Mouse (Mus musculus): ENCODE measurements around the gene Rtn4r. TPM values are rescaled to one million over a fixed set of nuclear protein-coding genes. Genes with fewer than 3 reads are reported as not detected.
A peak's percentile ranks its signal among the peaks of the same experiment; 100 is the strongest.

The Rtn4r gene
- 7.6 and 7.9 TPM in 2 replicates for polyA plus RNA-seq (2016; fragmentation: Nextera tagmentation; extraction: Ambion mirVana)

DNA sequence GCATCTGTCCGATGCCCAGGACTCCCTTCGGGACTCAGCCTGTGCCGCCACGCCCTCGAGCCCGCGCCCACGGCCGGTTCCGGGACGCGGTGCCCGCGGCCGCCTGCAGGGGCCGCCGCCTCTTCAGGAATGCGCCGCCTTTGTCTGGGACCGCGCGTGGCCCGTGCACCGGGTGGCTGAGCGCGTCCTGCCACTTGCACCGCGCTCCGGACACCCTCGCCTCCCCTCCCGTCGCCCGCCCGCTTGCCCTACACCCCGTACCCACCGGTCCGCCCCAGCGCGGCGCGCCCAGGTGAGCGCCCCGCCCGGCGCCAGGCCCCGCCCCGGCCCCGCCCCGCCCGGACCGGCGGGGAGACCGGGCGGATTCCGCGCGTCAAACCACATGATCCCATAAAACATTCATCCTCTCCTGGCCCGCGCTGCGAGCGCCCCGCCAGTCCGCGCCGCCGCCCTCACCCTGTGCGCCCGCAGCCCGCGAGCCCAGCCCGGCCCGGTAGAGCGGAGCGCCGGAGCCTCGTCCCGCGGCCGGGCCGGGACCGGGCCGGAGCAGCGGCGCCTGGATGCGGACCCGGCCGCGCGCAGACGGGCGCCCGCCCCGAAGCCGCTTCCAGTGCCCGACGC lies at the start of gene Rtn4r:
Rtn4r (plus strand) TSS at position 402 of the 621 bp plus-strand sequence.
- Histone ChIP-seq H3K36me3 (no peaks in the 10 kb centered on the region), H3K27ac (replicated peaks) (peak within 1 kb of the TSS; percentile 69), H3K9me3 (no peaks in the 10 kb centered on the region), H3K27me3 (peaks cover 73% of the 10 kb centered on the region), H3K4me1 (peaks cover 21% of the 10 kb centered on the region), H3K9ac (replicated peaks) (peak within 1 kb of the TSS; percentile 81), H3K4me2 (replicated peaks) (peak within 1 kb of the TSS; percentile 98), H3K4me3 (peak within 1 kb of the TSS; percentile 77)
- WGBS = under 1% methylated on average over 90 of the region's 96 CpGs
- ATAC-seq (ENCODE audit: low FRiP score, low read depth) = peak; percentile 80

DNA sequence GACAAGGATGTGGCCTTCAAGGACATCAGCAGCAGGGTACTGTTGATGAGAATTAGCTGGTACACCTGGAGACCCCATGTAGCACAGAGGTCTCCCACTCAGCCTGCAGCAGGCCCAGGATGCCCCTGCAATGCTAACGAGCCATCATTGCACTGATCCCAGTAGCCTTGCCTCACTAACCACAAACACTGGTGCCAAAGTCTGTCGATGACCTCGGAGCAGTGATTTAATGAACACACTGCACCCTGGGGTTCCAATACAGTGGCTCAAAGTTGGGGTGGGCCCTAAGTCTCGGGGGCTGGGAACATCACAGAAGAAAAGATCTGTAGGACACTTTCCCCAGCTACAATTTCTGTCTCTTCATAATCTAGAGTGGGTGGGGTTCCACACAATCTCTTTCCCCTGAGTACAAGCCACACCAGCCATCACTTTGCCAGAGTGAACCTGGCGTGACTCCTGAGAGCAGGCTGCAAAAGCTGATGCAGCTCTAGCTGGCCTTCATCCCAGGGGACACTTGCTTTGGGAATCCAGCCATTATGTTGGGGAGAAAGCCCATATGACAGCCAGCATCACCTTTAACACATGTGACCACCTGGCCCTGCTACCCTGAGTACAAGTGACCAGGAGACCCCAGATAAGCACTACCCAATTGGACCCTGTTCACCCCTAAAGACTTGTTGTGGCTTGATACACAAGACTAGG lies 49.0 kb upstream of the Rtn4r start:
- no peak overlapping the region for H3K9ac ChIP-seq (replicated peaks)
- H3K4me3 ChIP-seq = no peak overlapping the region
- H3K27ac ChIP-seq (replicated peaks) = no peak overlapping the region
- H3K4me2 ChIP-seq (replicated peaks) = no peak overlapping the region
- no peaks in the 10 kb centered on the region for H3K27me3 ChIP-seq
- H3K9me3 ChIP-seq = no peaks in the 10 kb centered on the region
- WGBS = 84% methylated on average over 5 of the region's 5 CpGs
- no peaks in the 10 kb centered on the region for H3K4me1 ChIP-seq
- no peak for ATAC-seq (ENCODE audit: low FRiP score, low read depth)
- 0 out of 2 replicates have a peak, but pooled peaks cover under 1% of the 10 kb centered on the region for H3K36me3 ChIP-seq

- Histone ChIP-seq H3K4me1 (no peaks in the 10 kb centered on the region), H3K4me3 (no peak overlapping the region), H3K27me3 (no peaks in the 10 kb centered on the region), H3K27ac (replicated peaks) (no peak overlapping the region), H3K9me3 (no peaks in the 10 kb centered on the region), H3K9ac (replicated peaks) (no peak overlapping the region), H3K36me3 (no peaks in the 10 kb centered on the region), H3K4me2 (replicated peaks) (no peak overlapping the region)
- WGBS = 91% methylated on average over 2 of the region's 2 CpGs
- no peak for ATAC-seq (ENCODE audit: low FRiP score, low read depth)
Observed at GRCm38 (mm10) chr16:18079300-18079699, 48.1 kb upstream of the Rtn4r start.

DNA sequence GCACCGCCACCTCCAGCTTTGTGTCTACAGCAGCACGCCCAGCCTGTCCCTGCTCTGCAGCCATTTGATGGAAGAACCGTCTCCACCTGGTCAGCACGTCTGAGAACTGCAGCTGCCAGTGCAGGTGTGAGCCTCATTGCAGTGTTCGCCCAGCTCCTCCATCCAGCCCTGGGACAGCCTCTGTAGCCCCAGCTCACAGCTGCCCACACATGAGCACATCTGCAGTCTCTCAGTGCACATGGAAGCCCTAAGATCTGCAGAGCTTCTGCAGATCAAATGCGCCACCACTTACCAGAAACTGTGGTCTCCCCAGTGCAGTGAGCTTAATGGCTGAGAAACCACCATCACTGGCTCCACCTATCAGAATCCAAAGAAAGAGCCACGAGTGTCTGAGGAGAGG lies 47.3 kb upstream of the Rtn4r start:
- Histone ChIP-seq H3K27me3 (no peaks in the 10 kb centered on the region), H3K4me2 (replicated peaks) (no peak overlapping the region), H3K4me1 (no peaks in the 10 kb centered on the region), H3K4me3 (no peak overlapping the region), H3K36me3 (no peaks in the 10 kb centered on the region), H3K9me3 (no peaks in the 10 kb centered on the region), H3K9ac (replicated peaks) (no peak overlapping the region), H3K27ac (replicated peaks) (no peak overlapping the region)
- 84% methylated on average over 7 of the region's 7 CpGs for WGBS
- ATAC-seq (ENCODE audit: low FRiP score, low read depth) = no peak

GRCm38 (mm10) chr16:18081149-18081827 lies 46.2 kb upstream of the Rtn4r start:
- H3K27ac ChIP-seq (replicated peaks) = no peak overlapping the region
- no peak for ATAC-seq (ENCODE audit: low FRiP score, low read depth)
- no peak overlapping the region for H3K9ac ChIP-seq (replicated peaks)
- no peaks in the 10 kb centered on the region for H3K36me3 ChIP-seq
- whole genome bisulfite sequencing = 84% methylated on average over 10 of the region's 10 CpGs
- H3K4me2 ChIP-seq (replicated peaks) = no peak overlapping the region
- no peaks in the 10 kb centered on the region for H3K27me3 ChIP-seq
- H3K4me3 ChIP-seq = no peak overlapping the region
- H3K9me3 ChIP-seq = no peaks in the 10 kb centered on the region
- no peaks in the 10 kb centered on the region for H3K4me1 ChIP-seq

- Histone ChIP-seq H3K27me3 (peaks cover 2% of the 10 kb centered on the region; the same call in 1 of the 2 replicates), H3K9me3 (no peaks in the 10 kb centered on the region), H3K9ac (replicated peaks) (no peak overlapping the region), H3K27ac (replicated peaks) (no peak overlapping the region), H3K4me3 (no peak overlapping the region), H3K36me3 (no peaks in the 10 kb centered on the region), H3K4me1 (no peaks in the 10 kb centered on the region), H3K4me2 (replicated peaks) (no peak overlapping the region)
- WGBS = 86% methylated on average over 1 of the region's 1 CpGs
- no peak for ATAC-seq (ENCODE audit: low FRiP score, low read depth)
Observed at GRCm38 (mm10) chr16:18082291-18082690, 45.2 kb upstream of the Rtn4r start.

- no peaks in the 10 kb centered on the region for H3K9me3 ChIP-seq
- H3K4me1 ChIP-seq = peaks cover 6% of the 10 kb centered on the region; the same call in 1 of the 2 replicates
- no peak overlapping the region for H3K4me2 ChIP-seq (replicated peaks)
- no peak overlapping the region for H3K9ac ChIP-seq (replicated peaks)
- no peaks in the 10 kb centered on the region for H3K36me3 ChIP-seq
- H3K27me3 ChIP-seq = peaks cover 13% of the 10 kb centered on the region
- WGBS = 86% methylated on average over 18 of the region's 18 CpGs
- H3K27ac ChIP-seq (replicated peaks) = no peak overlapping the region
- H3K4me3 ChIP-seq = no peak overlapping the region
- ATAC-seq (ENCODE audit: low FRiP score, low read depth) = no peak
Observed at GRCm38 (mm10) chr16:18083231-18083951, 44.1 kb upstream of the Rtn4r start.

DNA sequence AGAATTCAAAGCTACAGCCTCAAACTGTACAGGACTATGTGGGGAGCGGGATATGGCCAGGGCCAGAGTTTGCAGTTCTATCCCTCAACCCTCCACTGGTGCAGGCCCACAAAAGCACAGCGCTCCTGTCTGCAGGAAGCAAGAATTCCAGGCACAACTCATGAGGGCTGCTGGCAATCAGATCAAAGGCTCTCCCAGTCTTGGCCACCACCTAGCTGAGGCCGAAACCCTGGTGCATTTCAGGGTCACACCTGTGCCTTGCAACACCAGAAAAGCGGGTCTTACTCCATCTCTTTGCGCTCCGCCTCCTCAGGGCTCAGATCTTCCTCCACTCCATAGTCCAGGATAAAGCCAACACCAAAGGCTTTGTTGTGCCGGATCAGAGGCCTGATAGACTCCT lies 43.2 kb upstream of the Rtn4r start:
- H3K4me2 ChIP-seq (replicated peaks) = no peak overlapping the region
- ATAC-seq (ENCODE audit: low FRiP score, low read depth) = no peak
- H3K4me1 ChIP-seq = peaks cover 11% of the 10 kb centered on the region; the same call in 1 of the 2 replicates
- no peak overlapping the region for H3K9ac ChIP-seq (replicated peaks)
- no peak overlapping the region for H3K27ac ChIP-seq (replicated peaks)
- H3K27me3 ChIP-seq = peaks cover 19% of the 10 kb centered on the region
- H3K4me3 ChIP-seq = no peak overlapping the region
- H3K9me3 ChIP-seq = no peaks in the 10 kb centered on the region
- H3K36me3 ChIP-seq = no peaks in the 10 kb centered on the region
- WGBS = 91% methylated on average over 7 of the region's 7 CpGs

DNA sequence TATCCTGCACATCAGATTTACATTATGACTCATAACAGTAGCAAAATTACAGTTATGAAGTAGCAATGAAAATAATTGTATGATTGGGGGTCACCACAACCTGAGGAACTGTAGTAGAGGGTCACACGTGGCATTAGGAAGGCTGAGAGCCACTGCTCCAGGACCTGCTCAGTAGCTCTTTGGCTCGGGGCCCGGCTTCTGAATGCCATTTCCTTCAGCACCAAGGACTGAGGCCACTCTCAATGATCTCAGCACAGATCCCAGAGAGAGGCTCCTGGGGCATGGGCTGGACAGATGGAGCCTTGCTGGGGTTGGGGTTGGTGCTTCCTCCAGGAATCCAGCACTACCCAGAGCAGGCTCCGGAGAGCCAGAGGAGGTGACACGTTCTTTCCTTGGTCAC lies 40.3 kb upstream of the Rtn4r start:
- Histone ChIP-seq H3K27ac (replicated peaks) (no peak overlapping the region), H3K4me2 (replicated peaks) (no peak overlapping the region), H3K27me3 (peaks cover 19% of the 10 kb centered on the region), H3K4me3 (no peak overlapping the region), H3K9me3 (no peaks in the 10 kb centered on the region), H3K4me1 (peaks cover 14% of the 10 kb centered on the region), H3K36me3 (no peaks in the 10 kb centered on the region), H3K9ac (replicated peaks) (no peak overlapping the region)
- ATAC-seq (ENCODE audit: low FRiP score, low read depth) = no peak
- WGBS = 92% methylated on average over 5 of the region's 5 CpGs

GRCm38 (mm10) chr16:18096348-18096747 lies 31.1 kb upstream of the Rtn4r start:
- WGBS = 75% methylated on average over 5 of the region's 5 CpGs
- ATAC-seq (ENCODE audit: low FRiP score, low read depth) = no peak
- H3K4me3 ChIP-seq = no peak overlapping the region
- no peaks in the 10 kb centered on the region for H3K36me3 ChIP-seq
- no peak overlapping the region for H3K9ac ChIP-seq (replicated peaks)
- H3K27me3 ChIP-seq = no peaks in the 10 kb centered on the region
- no peaks in the 10 kb centered on the region for H3K4me1 ChIP-seq
- H3K4me2 ChIP-seq (replicated peaks) = no peak overlapping the region
- H3K9me3 ChIP-seq = no peaks in the 10 kb centered on the region
- no peak overlapping the region for H3K27ac ChIP-seq (replicated peaks)

DNA sequence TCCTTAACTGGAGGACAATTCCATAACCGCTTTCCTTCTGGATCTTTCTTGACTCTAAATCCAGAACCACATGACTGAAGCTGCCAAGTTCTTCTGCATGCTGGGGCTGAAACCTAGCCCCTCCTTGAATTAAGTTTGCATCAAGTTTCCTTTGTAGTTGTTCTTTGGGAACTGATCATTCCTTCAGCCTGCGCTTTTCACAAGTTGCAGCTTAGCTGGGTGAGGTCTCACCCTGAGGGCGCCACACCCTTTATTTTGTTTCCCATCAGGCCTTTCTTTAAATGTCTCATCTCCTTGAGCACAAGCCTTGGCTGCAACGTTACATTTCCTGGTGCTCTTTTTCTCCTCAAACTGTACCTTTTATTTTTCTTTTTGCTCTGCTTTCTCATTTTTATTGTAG lies 24.6 kb upstream of the Rtn4r start:
- Histone ChIP-seq H3K27ac (replicated peaks) (no peak overlapping the region), H3K9ac (replicated peaks) (no peak overlapping the region), H3K4me3 (no peak overlapping the region), H3K4me1 (no peaks in the 10 kb centered on the region), H3K9me3 (no peaks in the 10 kb centered on the region), H3K36me3 (no peaks in the 10 kb centered on the region), H3K27me3 (no peaks in the 10 kb centered on the region), H3K4me2 (replicated peaks) (no peak overlapping the region)
- 85% methylated on average over 4 of the region's 4 CpGs for WGBS
- no peak for ATAC-seq (ENCODE audit: low FRiP score, low read depth)

GRCm38 (mm10) chr16:18103366-18103765 lies 24.1 kb upstream of the Rtn4r start:
- Histone ChIP-seq H3K36me3 (no peaks in the 10 kb centered on the region), H3K4me1 (no peaks in the 10 kb centered on the region), H3K9me3 (no peaks in the 10 kb centered on the region), H3K9ac (replicated peaks) (no peak overlapping the region), H3K4me3 (no peak overlapping the region), H3K27ac (replicated peaks) (no peak overlapping the region), H3K4me2 (replicated peaks) (no peak overlapping the region), H3K27me3 (no peaks in the 10 kb centered on the region)
- ATAC-seq (ENCODE audit: low FRiP score, low read depth) = no peak
- 88% methylated on average over 1 of the region's 1 CpGs for WGBS
